Mouse (Mus musculus) lung, embryonic 16.5 days (tissue): ENCODE measurements around the gene Ank2. TPM values are rescaled to one million over a fixed set of nuclear protein-coding genes. Genes with fewer than 3 reads are reported as not detected.
"Not testable (repeated sequence)": the region's sequence is repeated elsewhere in the genome, so short reads cannot be mapped to it uniquely, and the experiment has no call there.

ENCODE experiments used
- ATAC-seq: fragments of 200-750 bp; cut with Nextera tagmentation; 2 replicates; pipeline ENCODE4 v1.8.0; 2017; ENCODE audit warnings: low read depth, mild to moderate bottlenecking, moderate library complexity
- H3K27ac ChIP-seq: fragments of 300-500 bp; sonication (generic); 2 replicates; pipeline ENCODE4 v1.5.1; 2014; ENCODE audit warnings: mild to moderate bottlenecking, control low read depth, low read length
- H3K27me3 ChIP-seq: fragments of 300-500 bp; sonication (generic); 2 replicates; pipeline ENCODE4 v1.6.1; 2014; ENCODE audit warnings: low read depth, low read length, mixed read lengths; ENCODE audit not compliant: control insufficient read depth, insufficient read depth
- H3K36me3 ChIP-seq: fragments of 300-500 bp; sonication (generic); 2 replicates; pipeline ENCODE4 v1.6.1; 2014; ENCODE audit warnings: low read length; ENCODE audit not compliant: control insufficient read depth, insufficient read depth
- H3K4me1 ChIP-seq: fragments of 300-500 bp; sonication (generic); replicated peaks from 2 replicates; pipeline ENCODE4 v1.6.1; 2014; ENCODE audit warnings: low read length, mixed read lengths; ENCODE audit not compliant: control insufficient read depth, insufficient read depth
- H3K4me2 ChIP-seq: fragments of 300-500 bp; sonication (generic); 2 replicates; pipeline ENCODE4 v1.6.1; 2014; ENCODE audit warnings: low read depth, low read length, control low read depth
- H3K4me3 ChIP-seq: fragments of 300-500 bp; sonication (generic); 2 replicates; pipeline ENCODE4 v1.5.1; 2014; ENCODE audit warnings: mild to moderate bottlenecking, low read length, control low read depth
- H3K9ac ChIP-seq: fragments of 300-500 bp; sonication (generic); 2 replicates; pipeline ENCODE4 v1.6.1; 2014; ENCODE audit warnings: low read length, control low read depth
- H3K9me3 ChIP-seq: fragments of 300-500 bp; sonication (generic); 2 replicates; pipeline ENCODE4 v1.6.1; 2016; ENCODE audit warnings: low read length; ENCODE audit not compliant: control insufficient read depth
- WGBS: fragments of 180-500 bp; shearing (Covaris S2); extraction: QIAGEN DNeasy Blood & Tissue Kit; methylation state at CpG from one replicate; pipeline ENCODE4 v1.1.7; 2014; 5-methylcytosine and 5-hydroxymethylcytosine counted together
- polyA plus RNA-seq: library from polyadenylated mRNA; unstranded; fragments of >200 nt; fragmentation: Nextera tagmentation; extraction: Ambion mirVana; gene quantifications from 2 replicates; pipeline ENCODE4 v1.2.1, GENCODE M21; 2015

Gene Ank2
- polyA plus RNA-seq, 1 experiment from 2014 or later: 10.3 TPM

GRCm38 (mm10) chr3:127326355-127326754 lies 172.8 kb downstream of the Ank2 start:
- Histone ChIP-seq H3K4me2 (no peak overlapping the region), H3K9ac (no peak overlapping the region), H3K4me3 (no peak overlapping the region), H3K9me3 (no peaks in the 10 kb centered on the region), H3K36me3 (no peaks in the 10 kb centered on the region), H3K27ac (no peak overlapping the region), H3K27me3 (no peaks in the 10 kb centered on the region), H3K4me1 (no peaks in the 10 kb centered on the region)
- no peak for ATAC-seq
- WGBS: 81% methylated on average over 8 of the region's 8 CpGs

GRCm38 (mm10) chr3:127322870-127323269 lies 176.3 kb downstream of the Ank2 start:
- no peak overlapping the region for H3K4me2 ChIP-seq
- ATAC-seq: no peak
- no peak overlapping the region for H3K27ac ChIP-seq
- H3K9me3 ChIP-seq: no peaks in the 10 kb centered on the region
- no peaks in the 10 kb centered on the region for H3K4me1 ChIP-seq
- H3K36me3 ChIP-seq: no peaks in the 10 kb centered on the region
- H3K9ac ChIP-seq: no peak overlapping the region
- no peak overlapping the region for H3K4me3 ChIP-seq
- no peaks in the 10 kb centered on the region for H3K27me3 ChIP-seq

- no peak overlapping the region for H3K4me3 ChIP-seq
- no peaks in the 10 kb centered on the region for H3K27me3 ChIP-seq
- no peaks in the 10 kb centered on the region for H3K4me1 ChIP-seq
- H3K9me3 ChIP-seq: no peaks in the 10 kb centered on the region
- ATAC-seq: no peak
- H3K27ac ChIP-seq: no peak overlapping the region
- no peaks in the 10 kb centered on the region for H3K36me3 ChIP-seq
- no peak overlapping the region for H3K4me2 ChIP-seq
- no peak overlapping the region for H3K9ac ChIP-seq
- WGBS: 33% methylated on average over 5 of the region's 5 CpGs
Observed at GRCm38 (mm10) chr3:127321645-127322044, 177.5 kb downstream of the Ank2 start.

- not testable (repeated sequence) for ATAC-seq, H3K9me3 ChIP-seq, H3K27me3 ChIP-seq, H3K4me2 ChIP-seq, H3K4me1 ChIP-seq, H3K4me3 ChIP-seq, H3K27ac ChIP-seq, H3K9ac ChIP-seq, H3K36me3 ChIP-seq
- 74% methylated on average over 5 of the region's 5 CpGs for WGBS
Observed at GRCm38 (mm10) chr3:127321031-127321430, 178.1 kb downstream of the Ank2 start.

GRCm38 (mm10) chr3:127320311-127320710 lies 178.8 kb downstream of the Ank2 start:
- no peak overlapping the region for H3K4me3 ChIP-seq
- 87% methylated on average over 8 of the region's 8 CpGs for WGBS
- H3K27me3 ChIP-seq: no peaks in the 10 kb centered on the region
- H3K36me3 ChIP-seq: no peaks in the 10 kb centered on the region
- H3K4me2 ChIP-seq: no peak overlapping the region
- H3K27ac ChIP-seq: no peak overlapping the region
- ATAC-seq: no peak
- H3K4me1 ChIP-seq: no peaks in the 10 kb centered on the region
- no peak overlapping the region for H3K9ac ChIP-seq
- no peaks in the 10 kb centered on the region for H3K9me3 ChIP-seq

- ATAC-seq: no peak
- Histone ChIP-seq H3K9me3 (no peaks in the 10 kb centered on the region), H3K36me3 (no peaks in the 10 kb centered on the region), H3K27ac (no peak overlapping the region), H3K9ac (no peak overlapping the region), H3K4me1 (no peaks in the 10 kb centered on the region), H3K4me3 (no peak overlapping the region), H3K4me2 (no peak overlapping the region), H3K27me3 (no peaks in the 10 kb centered on the region)
- 86% methylated on average over 6 of the region's 6 CpGs for WGBS
Observed at GRCm38 (mm10) chr3:127317641-127318040, 181.5 kb downstream of the Ank2 start.

- H3K4me3 ChIP-seq: no peak overlapping the region
- H3K27me3 ChIP-seq: no peaks in the 10 kb centered on the region
- 89% methylated on average over 2 of the region's 2 CpGs for WGBS
- no peak overlapping the region for H3K9ac ChIP-seq
- no peak overlapping the region for H3K27ac ChIP-seq
- no peaks in the 10 kb centered on the region for H3K36me3 ChIP-seq
- ATAC-seq: no peak
- H3K4me1 ChIP-seq: no peaks in the 10 kb centered on the region
- no peaks in the 10 kb centered on the region for H3K9me3 ChIP-seq
- H3K4me2 ChIP-seq: no peak overlapping the region
Observed at GRCm38 (mm10) chr3:127316717-127317116, 182.4 kb downstream of the Ank2 start.

- Histone ChIP-seq H3K9ac (no peak overlapping the region), H3K4me2 (no peak overlapping the region), H3K36me3 (no peaks in the 10 kb centered on the region), H3K4me3 (no peak overlapping the region), H3K27me3 (no peaks in the 10 kb centered on the region), H3K4me1 (no peaks in the 10 kb centered on the region), H3K9me3 (no peaks in the 10 kb centered on the region), H3K27ac (no peak overlapping the region)
- 68% methylated on average over 6 of the region's 6 CpGs for WGBS
- no peak for ATAC-seq
Observed at GRCm38 (mm10) chr3:127311521-127311920, 187.6 kb downstream of the Ank2 start.

GRCm38 (mm10) chr3:127310079-127310478 lies 189.1 kb downstream of the Ank2 start:
- H3K4me2 ChIP-seq: no peak overlapping the region
- no peak for ATAC-seq
- H3K9me3 ChIP-seq: no peaks in the 10 kb centered on the region
- H3K4me3 ChIP-seq: no peak overlapping the region
- no peaks in the 10 kb centered on the region for H3K36me3 ChIP-seq
- H3K27ac ChIP-seq: no peak overlapping the region
- no peaks in the 10 kb centered on the region for H3K4me1 ChIP-seq
- H3K27me3 ChIP-seq: no peaks in the 10 kb centered on the region
- WGBS: 65% methylated on average over 3 of the region's 3 CpGs
- H3K9ac ChIP-seq: no peak overlapping the region

GRCm38 (mm10) chr3:127303957-127304553 lies 195.1 kb downstream of the Ank2 start:
- H3K9ac ChIP-seq: no peak overlapping the region
- H3K9me3 ChIP-seq: no peaks in the 10 kb centered on the region
- 45% methylated on average over 6 of the region's 6 CpGs for WGBS
- H3K27me3 ChIP-seq: no peaks in the 10 kb centered on the region
- ATAC-seq: no peak
- no peaks in the 10 kb centered on the region for H3K36me3 ChIP-seq
- no peak overlapping the region for H3K27ac ChIP-seq
- H3K4me1 ChIP-seq: no peaks in the 10 kb centered on the region
- H3K4me3 ChIP-seq: no peak overlapping the region
- no peak overlapping the region for H3K4me2 ChIP-seq
